Mouse (Mus musculus): ENCODE measurements around the gene Gucy2g.

The Gucy2g gene

GRCm38 (mm10) chr19:55247991-55248520 is 7.0 kb upstream of the Gucy2g start:
- no peak for DNase-seq (ENCODE audit: inconsistent ontology term)

- DNase-seq (ENCODE audit: inconsistent ontology term), result no peak
Measured at GRCm38 (mm10) chr19:55247563-55247962, 6.5 kb upstream of the Gucy2g start.

- DNase-seq (ENCODE audit: inconsistent ontology term), result peak; percentile 78
Measured at GRCm38 (mm10) chr19:55244791-55245231, 3.8 kb upstream of the Gucy2g start.

GRCm38 (mm10) chr19:55239766-55240426 is 1.1 kb downstream of the Gucy2g start:
- DNase-seq (ENCODE audit: inconsistent ontology term), result no peak

DNA sequence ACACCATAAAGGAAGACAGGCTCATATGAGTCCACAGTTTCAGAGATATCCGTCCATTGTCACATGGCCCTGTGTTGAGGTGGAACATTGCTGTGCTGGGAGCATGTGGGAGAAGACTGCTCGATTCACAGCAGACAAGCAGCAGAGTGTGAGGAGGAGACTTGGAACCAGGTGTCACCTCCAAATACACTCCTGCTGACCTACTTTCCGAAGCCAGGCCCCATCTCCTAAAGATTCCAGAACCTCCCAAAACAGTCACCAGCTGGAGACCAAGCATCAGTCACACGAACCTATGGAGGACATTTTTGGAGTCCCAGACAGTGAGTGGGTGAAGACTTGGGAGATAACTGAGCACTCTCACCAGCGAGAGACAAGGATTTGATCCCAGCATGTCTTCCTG is 4.5 kb downstream of the Gucy2g start:
- DNase-seq (ENCODE audit: inconsistent ontology term), result no peak

DNA sequence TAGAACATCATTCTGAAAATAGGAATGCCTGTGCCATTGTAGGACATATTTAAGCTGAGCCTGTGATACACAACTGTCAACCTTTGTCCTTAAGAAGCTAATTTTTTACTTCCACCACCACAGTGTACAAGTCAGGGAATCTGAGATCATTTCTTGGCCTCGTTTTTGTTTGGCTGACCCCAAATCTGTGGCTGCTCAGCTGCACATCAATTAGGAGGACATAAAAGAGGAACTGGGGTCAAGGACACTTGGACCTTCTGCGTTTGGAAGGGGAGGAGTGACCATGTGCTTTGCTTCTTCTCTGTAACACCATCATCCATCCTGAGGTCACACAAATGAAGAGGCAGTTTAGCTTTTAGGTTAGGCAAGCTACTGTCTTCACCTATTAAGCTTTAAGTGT is 5.0 kb downstream of the Gucy2g start:
- DNase-seq (ENCODE audit: inconsistent ontology term), result no peak

DNA sequence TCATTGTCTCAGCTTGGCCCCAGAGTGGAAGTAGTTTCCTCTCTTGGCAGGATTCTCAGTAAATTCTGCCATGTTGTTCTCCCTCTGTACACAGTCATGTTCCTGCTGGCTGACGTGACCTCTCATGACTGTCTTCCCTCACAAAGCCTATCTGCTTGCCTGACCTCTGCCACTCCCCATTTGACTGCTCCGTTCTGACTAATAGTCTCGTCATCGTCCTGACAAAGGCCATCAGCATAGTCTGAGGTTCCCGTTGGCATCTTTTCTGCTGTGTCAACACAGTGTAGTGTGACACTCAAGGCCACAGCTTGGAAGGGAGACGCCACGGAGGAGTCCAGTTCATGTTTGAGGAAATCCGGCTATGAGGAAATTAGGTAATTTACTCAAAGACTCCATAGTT is 8.9 kb downstream of the Gucy2g start:
- DNase-seq (ENCODE audit: inconsistent ontology term), result peak; percentile 81

DNA sequence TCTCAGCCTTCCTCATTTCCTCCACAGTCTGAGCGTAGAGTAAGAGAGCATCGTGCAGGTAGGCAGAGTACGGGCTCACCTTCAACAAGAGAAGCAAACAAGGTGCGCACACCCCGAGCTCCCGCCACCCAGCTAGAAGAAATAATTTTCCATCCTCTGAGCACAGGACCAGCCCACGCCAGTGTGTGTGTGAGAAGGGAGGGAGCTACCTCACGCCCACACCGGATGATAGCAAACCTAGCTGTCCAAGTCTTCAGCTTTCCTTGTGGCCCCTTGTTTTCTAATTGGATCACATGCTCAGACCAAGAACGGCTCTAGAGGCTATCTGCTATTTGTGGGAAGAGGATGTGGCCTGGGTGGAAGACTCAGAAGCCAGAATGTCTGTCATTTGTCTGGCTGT is 10.0 kb downstream of the Gucy2g start:
- no peak for DNase-seq (ENCODE audit: inconsistent ontology term)

- no peak for DNase-seq (ENCODE audit: inconsistent ontology term)
Measured at GRCm38 (mm10) chr19:55227135-55227534, 13.9 kb downstream of the Gucy2g start.

DNA sequence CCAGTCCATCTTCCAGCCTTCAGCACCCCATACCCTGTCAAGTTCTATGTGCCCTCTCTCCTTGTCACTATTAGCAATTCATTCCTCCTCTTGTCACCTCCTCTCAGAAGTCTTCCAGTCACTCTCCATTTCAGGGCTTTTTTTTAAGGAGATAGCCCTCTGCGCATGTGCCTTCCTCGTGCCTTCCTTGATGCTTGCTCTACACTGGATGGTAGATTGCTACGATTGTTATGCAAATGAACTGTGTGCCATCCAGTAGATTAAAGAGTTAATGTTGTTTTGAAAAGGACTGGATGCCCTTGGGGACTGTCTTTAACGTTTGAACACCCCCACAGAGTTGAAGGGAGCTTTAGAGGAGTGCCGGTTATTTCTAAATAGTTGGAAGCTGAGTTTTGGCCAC is 14.4 kb downstream of the Gucy2g start:
- no peak for DNase-seq (ENCODE audit: inconsistent ontology term)

DNA sequence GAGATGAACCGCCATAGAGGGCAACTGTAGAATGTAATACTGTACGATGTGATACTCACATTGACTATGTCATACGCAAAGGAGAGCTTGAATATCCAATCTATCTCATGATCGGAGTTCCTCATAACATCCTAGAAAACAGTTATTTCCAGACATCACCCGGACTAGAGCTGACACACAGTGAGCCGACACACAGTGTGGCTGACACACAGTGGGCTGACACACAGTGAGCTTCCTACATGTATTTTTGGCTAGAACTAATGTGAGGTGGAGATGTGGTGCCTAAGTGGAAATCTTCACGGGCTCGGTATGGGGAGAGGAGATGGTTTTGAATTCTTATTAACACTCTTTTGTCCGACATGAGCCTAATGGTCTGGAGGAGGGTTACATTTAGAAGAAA is 18.8 kb downstream of the Gucy2g start:
- DNase-seq (ENCODE audit: inconsistent ontology term), result no peak

DNA sequence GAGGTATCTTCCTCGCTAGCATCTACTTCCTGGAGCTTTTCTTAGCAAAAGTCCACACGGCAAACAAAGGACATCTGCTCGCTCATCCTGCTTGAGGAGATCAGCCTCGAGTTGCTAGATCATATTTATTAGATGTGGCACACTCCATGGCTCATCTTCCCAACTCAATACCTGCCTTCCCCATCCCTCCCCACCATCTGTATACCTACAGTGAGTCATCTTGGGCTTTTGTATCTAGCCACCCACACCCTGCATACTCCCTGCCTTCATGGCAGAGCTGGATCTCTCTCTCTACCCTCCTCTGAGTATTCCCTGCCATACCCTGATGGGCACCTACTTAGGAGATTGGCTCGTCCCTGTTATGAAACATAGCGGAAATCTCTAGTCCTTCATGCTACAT is 19.8 kb downstream of the Gucy2g start:
- no peak for DNase-seq (ENCODE audit: inconsistent ontology term)

DNA sequence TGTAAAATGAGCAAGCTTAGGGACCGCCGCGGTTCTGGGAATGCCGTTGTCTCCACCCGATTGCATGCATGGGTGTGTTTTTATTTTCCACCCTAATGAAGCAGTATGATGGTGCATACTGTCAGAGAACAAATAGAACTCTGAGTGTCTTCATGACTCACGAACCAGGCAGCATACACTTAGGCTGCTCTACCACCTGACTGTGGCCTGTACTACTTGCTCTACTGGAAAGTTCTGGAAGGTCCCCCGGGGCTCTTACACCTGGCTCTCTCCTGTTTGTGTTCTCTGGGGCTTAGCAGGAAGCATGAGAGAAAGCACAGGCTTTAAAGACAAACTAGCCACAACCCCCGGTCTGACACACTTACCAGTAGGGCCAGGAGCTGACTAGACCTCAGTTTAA is 21.7 kb downstream of the Gucy2g start:
- DNase-seq (ENCODE audit: inconsistent ontology term), result peak; percentile 18

- no peak for DNase-seq (ENCODE audit: inconsistent ontology term)
Measured at GRCm38 (mm10) chr19:55218741-55219221, 22.3 kb downstream of the Gucy2g start.

- DNase-seq (ENCODE audit: inconsistent ontology term), result peak; percentile 72
Measured at GRCm38 (mm10) chr19:55218192-55218739, 22.8 kb downstream of the Gucy2g start.

DNA sequence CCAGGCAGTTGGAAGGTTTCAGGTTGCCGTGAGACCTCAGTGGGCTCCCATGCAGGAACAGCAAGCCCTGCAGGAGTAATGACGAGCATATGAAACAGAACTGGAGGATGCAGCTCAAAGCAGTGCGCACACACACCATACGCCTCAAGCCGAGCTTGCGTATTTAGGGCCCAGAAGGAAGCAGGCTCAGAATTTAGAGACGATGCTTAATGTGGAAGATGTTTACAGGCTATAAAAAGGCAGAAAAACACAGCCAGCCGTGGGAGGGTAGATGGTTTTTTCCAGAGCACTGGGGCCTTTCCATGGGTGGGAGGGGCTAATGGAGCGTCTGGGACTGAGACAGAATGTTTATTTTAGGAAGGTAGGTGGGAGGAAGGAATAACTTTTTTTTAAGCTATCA is 23.7 kb downstream of the Gucy2g start:
- DNase-seq (ENCODE audit: inconsistent ontology term), result no peak

DNA sequence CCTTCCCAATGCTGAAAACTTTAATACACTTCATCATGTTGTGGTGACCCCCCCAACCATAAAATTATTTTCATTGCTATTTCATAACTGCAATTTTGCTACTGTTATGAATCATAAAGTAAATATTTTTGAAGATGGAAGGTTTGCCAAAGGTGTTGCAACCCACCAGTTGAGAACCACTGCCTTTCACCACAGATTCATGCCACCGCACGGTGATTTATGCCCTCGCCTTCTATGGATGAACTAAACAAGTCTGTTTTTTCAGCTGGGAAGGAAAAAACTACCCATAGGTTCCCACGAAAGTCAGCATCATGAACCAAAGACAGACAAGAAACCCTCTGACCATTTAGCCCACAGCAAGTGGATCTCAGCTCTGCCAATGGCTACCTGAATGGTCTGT is 24.2 kb downstream of the Gucy2g start:
- no peak for DNase-seq (ENCODE audit: inconsistent ontology term)

GRCm38 (mm10) chr19:55213617-55214340 is 27.3 kb downstream of the Gucy2g start:
- DNase-seq (ENCODE audit: inconsistent ontology term), result no peak

DNA sequence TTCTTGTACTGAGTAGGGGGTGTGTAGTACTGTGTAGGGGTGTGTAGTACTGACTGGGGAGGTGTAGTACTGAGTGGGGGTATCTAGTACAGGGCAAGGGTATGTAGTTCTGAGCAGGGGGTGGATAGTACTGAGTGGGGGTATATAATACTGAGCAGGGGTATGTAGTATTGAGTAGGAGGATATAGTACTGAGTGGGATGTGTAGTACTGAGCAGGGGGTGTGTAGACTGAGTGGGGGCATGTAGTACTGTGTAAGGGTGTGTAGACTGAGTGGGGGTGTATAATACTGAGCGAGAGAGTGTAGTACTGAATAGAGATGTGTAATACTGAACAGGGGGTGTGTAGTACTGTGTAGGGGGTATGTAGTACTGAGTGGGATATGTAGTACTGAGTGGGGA is 29.3 kb downstream of the Gucy2g start:
- DNase-seq (ENCODE audit: inconsistent ontology term), result no peak

DNA sequence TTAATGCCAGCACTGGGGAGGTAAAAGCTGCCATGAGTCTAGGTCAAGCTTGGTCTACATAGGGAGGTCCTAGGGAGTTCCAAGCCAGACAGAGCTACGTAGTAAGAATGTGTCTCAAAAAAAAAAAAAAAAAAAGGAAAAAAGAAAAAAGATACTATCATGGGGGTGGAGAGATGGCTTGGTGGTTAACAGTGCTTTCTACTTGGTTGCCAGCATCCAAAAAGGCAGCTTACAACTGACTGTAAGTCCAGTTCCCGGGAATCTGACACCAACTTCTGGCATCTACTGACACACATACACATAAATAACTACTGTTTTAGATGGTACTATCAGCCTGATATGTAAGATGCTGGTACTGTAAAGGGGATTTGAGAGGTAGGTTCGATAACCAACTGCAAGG is 32.0 kb downstream of the Gucy2g start:
- DNase-seq (ENCODE audit: inconsistent ontology term), result no peak

GRCm38 (mm10) chr19:55208654-55209053 is 32.4 kb downstream of the Gucy2g start:
- DNase-seq (ENCODE audit: inconsistent ontology term), result no peak

- DNase-seq (ENCODE audit: inconsistent ontology term), result no peak
Measured at GRCm38 (mm10) chr19:55207746-55208538, 33.1 kb downstream of the Gucy2g start.

All from Muller cell, postnatal 12 days (primary cell).